Mouse (Mus musculus): Measurements from ENCODE around the gene Rnf8. TPM values are rescaled to one million over a fixed set of nuclear protein-coding genes. Genes with fewer than 3 reads are reported as not detected.

The Rnf8 gene
- polyA plus RNA-seq, 1 experiment: 59.1 TPM

GRCm38 (mm10) chr17:29678526-29678925, 63.9 kb downstream of the Rnf8 start:
- Histone ChIP-seq H3K4me3 (replicated peaks; ENCODE audit: control insufficient read depth, low read depth, low read length) (no peak overlapping the region), H3K4me1 (ENCODE audit: control insufficient read depth, insufficient read depth, low read length) (peaks cover 8% of the 10 kb centered on the region), H3K27ac (ENCODE audit: control insufficient read depth, insufficient read depth, low read depth, low read length, poor library complexity) (peak overlapping the region; percentile 26; the same call in 1 of the 2 replicates)
- TF ChIP-seq CTCF (IDR thresholded peaks at IDR 0.05; ENCODE audit: control insufficient read depth, insufficient read depth, low read length) (no peak), POLR2A (IDR thresholded peaks at IDR 0.05; ENCODE audit: borderline replicate concordance, control insufficient read depth, low read depth, low read length) (no peak)
- 85% methylated on average over 8 of the region's 8 CpGs for WGBS

- H3K27ac ChIP-seq (ENCODE audit: control insufficient read depth, insufficient read depth, low read depth, low read length, poor library complexity): peak overlapping the region; percentile 46; the same call in 1 of the 2 replicates
- 74% methylated on average over 6 of the region's 6 CpGs for WGBS
- peaks cover 5% of the 10 kb centered on the region for H3K4me1 ChIP-seq (ENCODE audit: control insufficient read depth, insufficient read depth, low read length)
- TF ChIP-seq POLR2A (IDR thresholded peaks at IDR 0.05; ENCODE audit: borderline replicate concordance, control insufficient read depth, low read depth, low read length) (no peak), CTCF (IDR thresholded peaks at IDR 0.05; ENCODE audit: control insufficient read depth, insufficient read depth, low read length) (no peak)
- peak overlapping the region; percentile 59 for H3K4me3 ChIP-seq (replicated peaks; ENCODE audit: control insufficient read depth, low read depth, low read length)
Measured at GRCm38 (mm10) chr17:29679038-29679767, 64.6 kb downstream of the Rnf8 start.

GRCm38 (mm10) chr17:29680174-29680573, 65.6 kb downstream of the Rnf8 start:
- TF ChIP-seq POLR2A (IDR thresholded peaks at IDR 0.05; ENCODE audit: borderline replicate concordance, control insufficient read depth, low read depth, low read length) (no peak), CTCF (IDR thresholded peaks at IDR 0.05; ENCODE audit: control insufficient read depth, insufficient read depth, low read length) (no peak)
- 88% methylated on average over 2 of the region's 2 CpGs for WGBS
- H3K4me3 ChIP-seq (replicated peaks; ENCODE audit: control insufficient read depth, low read depth, low read length): no peak overlapping the region
- H3K27ac ChIP-seq (ENCODE audit: control insufficient read depth, insufficient read depth, low read depth, low read length, poor library complexity): peak overlapping the region; percentile 50; the same call in 1 of the 2 replicates
- H3K4me1 ChIP-seq (ENCODE audit: control insufficient read depth, insufficient read depth, low read length): peaks cover 7% of the 10 kb centered on the region

- WGBS: 37% methylated on average over 2 of the region's 2 CpGs
- H3K4me1 ChIP-seq (ENCODE audit: control insufficient read depth, insufficient read depth, low read length): peaks cover 7% of the 10 kb centered on the region
- peak overlapping the region; percentile 50; the same call in 1 of the 2 replicates for H3K27ac ChIP-seq (ENCODE audit: control insufficient read depth, insufficient read depth, low read depth, low read length, poor library complexity)
- no peak overlapping the region for H3K4me3 ChIP-seq (replicated peaks; ENCODE audit: control insufficient read depth, low read depth, low read length)
- no peak for TF ChIP-seq CTCF (IDR thresholded peaks at IDR 0.05; ENCODE audit: control insufficient read depth, insufficient read depth, low read length)
- TF ChIP-seq POLR2A (IDR thresholded peaks at IDR 0.05; ENCODE audit: borderline replicate concordance, control insufficient read depth, low read depth, low read length): no peak
Measured at GRCm38 (mm10) chr17:29680921-29681320, 66.3 kb downstream of the Rnf8 start.

- Histone ChIP-seq H3K4me3 (replicated peaks; ENCODE audit: control insufficient read depth, low read depth, low read length) (no peak overlapping the region), H3K27ac (ENCODE audit: control insufficient read depth, insufficient read depth, low read depth, low read length, poor library complexity) (peak overlapping the region; percentile 50; the same call in 1 of the 2 replicates), H3K4me1 (ENCODE audit: control insufficient read depth, insufficient read depth, low read length) (peaks cover 7% of the 10 kb centered on the region)
- 87% methylated on average over 9 of the region's 9 CpGs for WGBS
- TF ChIP-seq POLR2A (IDR thresholded peaks at IDR 0.05; ENCODE audit: borderline replicate concordance, control insufficient read depth, low read depth, low read length) (no peak), CTCF (IDR thresholded peaks at IDR 0.05; ENCODE audit: control insufficient read depth, insufficient read depth, low read length) (peak; percentile 21; the same call in 1 of the 2 replicates)
Measured at GRCm38 (mm10) chr17:29681669-29682068, 67.1 kb downstream of the Rnf8 start.

- Histone ChIP-seq H3K27ac (ENCODE audit: control insufficient read depth, insufficient read depth, low read depth, low read length, poor library complexity) (no peak overlapping the region), H3K4me3 (replicated peaks; ENCODE audit: control insufficient read depth, low read depth, low read length) (no peak overlapping the region), H3K4me1 (ENCODE audit: control insufficient read depth, insufficient read depth, low read length) (peaks cover 8% of the 10 kb centered on the region)
- 93% methylated on average over 7 of the region's 7 CpGs for WGBS
- TF ChIP-seq POLR2A (IDR thresholded peaks at IDR 0.05; ENCODE audit: borderline replicate concordance, control insufficient read depth, low read depth, low read length): no peak
- TF ChIP-seq CTCF (IDR thresholded peaks at IDR 0.05; ENCODE audit: control insufficient read depth, insufficient read depth, low read length): no peak
Measured at GRCm38 (mm10) chr17:29682261-29682660, 67.7 kb downstream of the Rnf8 start.

- H3K27ac ChIP-seq (ENCODE audit: control insufficient read depth, insufficient read depth, low read depth, low read length, poor library complexity): no peak overlapping the region
- WGBS: 93% methylated on average over 2 of the region's 2 CpGs
- H3K4me3 ChIP-seq (replicated peaks; ENCODE audit: control insufficient read depth, low read depth, low read length): no peak overlapping the region
- TF ChIP-seq POLR2A (IDR thresholded peaks at IDR 0.05; ENCODE audit: borderline replicate concordance, control insufficient read depth, low read depth, low read length) (no peak), CTCF (IDR thresholded peaks at IDR 0.05; ENCODE audit: control insufficient read depth, insufficient read depth, low read length) (no peak)
- peaks cover 10% of the 10 kb centered on the region for H3K4me1 ChIP-seq (ENCODE audit: control insufficient read depth, insufficient read depth, low read length)
Measured at GRCm38 (mm10) chr17:29683127-29683526, 68.5 kb downstream of the Rnf8 start.

GRCm38 (mm10) chr17:29684275-29684674, 69.7 kb downstream of the Rnf8 start:
- WGBS: 70% methylated on average over 4 of the region's 4 CpGs
- TF ChIP-seq CTCF (IDR thresholded peaks at IDR 0.05; ENCODE audit: control insufficient read depth, insufficient read depth, low read length) (no peak), POLR2A (IDR thresholded peaks at IDR 0.05; ENCODE audit: borderline replicate concordance, control insufficient read depth, low read depth, low read length) (no peak)
- Histone ChIP-seq H3K27ac (ENCODE audit: control insufficient read depth, insufficient read depth, low read depth, low read length, poor library complexity) (peak overlapping the region; percentile 33; the same call in 1 of the 2 replicates), H3K4me3 (replicated peaks; ENCODE audit: control insufficient read depth, low read depth, low read length) (no peak overlapping the region), H3K4me1 (ENCODE audit: control insufficient read depth, insufficient read depth, low read length) (peaks cover 10% of the 10 kb centered on the region)

Measured in bone marrow, adult 2 months (tissue).